Mouse (Mus musculus) midbrain, embryonic 12.5 days (tissue): ENCODE data around the gene Patj. TPM values are rescaled to one million over a fixed set of nuclear protein-coding genes. Genes with fewer than 3 reads are reported as not detected.
"Not testable (repeated sequence)": the region's sequence is repeated elsewhere in the genome, so short reads cannot be mapped to it uniquely, and the experiment has no call there.

Source experiments
- ATAC-seq: fragments of 200-750 bp; cut with Nextera tagmentation; 2 replicates; pipeline ENCODE4 v1.8.0; 2017; ENCODE audit warnings: low read depth, moderate TSS enrichment, moderate library complexity; ENCODE audit not compliant: low FRiP score
- H3K27ac ChIP-seq: fragments of 300-500 bp; sonication (generic); replicated peaks from 2 replicates; pipeline ENCODE4 v1.5.1; 2016; ENCODE audit warnings: mild to moderate bottlenecking
- H3K27me3 ChIP-seq: fragments of 300-500 bp; sonication (generic); 2 replicates; pipeline ENCODE4 v1.6.1; 2016; ENCODE audit warnings: mild to moderate bottlenecking
- H3K36me3 ChIP-seq: fragments of 300-500 bp; sonication (generic); 2 replicates; pipeline ENCODE4 v1.6.1; 2016
- H3K4me1 ChIP-seq: fragments of 300-500 bp; sonication (generic); 2 replicates; pipeline ENCODE4 v1.6.1; 2016
- H3K4me2 ChIP-seq: fragments of 300-500 bp; sonication (generic); replicated peaks from 2 replicates; pipeline ENCODE4 v1.6.1; 2016; ENCODE audit warnings: mild to moderate bottlenecking, moderate library complexity
- H3K4me3 ChIP-seq: fragments of 300-500 bp; sonication (generic); 2 replicates; pipeline ENCODE4 v1.5.1; 2016; ENCODE audit warnings: mild to moderate bottlenecking
- H3K9ac ChIP-seq: fragments of 300-500 bp; sonication (generic); replicated peaks from 2 replicates; pipeline ENCODE4 v1.6.1; 2016; ENCODE audit warnings: mild to moderate bottlenecking, moderate library complexity
- H3K9me3 ChIP-seq: fragments of 300-500 bp; sonication (generic); 2 replicates; pipeline ENCODE4 v1.6.1; 2016; ENCODE audit warnings: mild to moderate bottlenecking
- WGBS: fragments of 180-500 bp; shearing (Covaris S2); methylation state at CpG from one replicate; pipeline ENCODE4 v1.1.7; 2016; 5-methylcytosine and 5-hydroxymethylcytosine counted together
- polyA plus RNA-seq: library from polyadenylated mRNA; unstranded; fragments of >200 nt; fragmentation: Nextera tagmentation; extraction: Ambion mirVana; gene quantifications from 2 replicates; pipeline ENCODE4 v1.2.1, GENCODE M21; 2016

The Patj gene
- polyA plus RNA-seq, 1 experiment from 2014 or later: 8.5 TPM

DNA sequence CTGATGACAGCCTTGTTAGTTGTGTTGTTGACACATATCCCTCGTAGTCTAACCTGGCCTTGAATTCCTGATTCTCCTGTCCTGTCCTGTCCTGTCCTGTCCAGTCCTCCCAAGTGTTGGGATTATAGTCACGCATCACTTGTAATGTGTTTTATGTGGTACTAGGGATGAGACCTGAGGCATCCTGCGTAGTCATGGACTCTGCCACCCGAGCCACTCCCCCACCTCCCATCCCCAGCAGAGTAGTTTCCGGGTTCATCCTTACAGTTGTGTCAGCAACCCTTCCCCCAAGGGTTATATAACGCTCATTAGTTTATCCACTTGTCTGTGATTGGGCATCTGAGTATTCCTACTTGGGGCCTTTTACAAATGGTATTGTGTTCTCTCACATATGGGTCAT lies 8.8 kb downstream of the Patj start:
- ATAC-seq: no peak

DNA sequence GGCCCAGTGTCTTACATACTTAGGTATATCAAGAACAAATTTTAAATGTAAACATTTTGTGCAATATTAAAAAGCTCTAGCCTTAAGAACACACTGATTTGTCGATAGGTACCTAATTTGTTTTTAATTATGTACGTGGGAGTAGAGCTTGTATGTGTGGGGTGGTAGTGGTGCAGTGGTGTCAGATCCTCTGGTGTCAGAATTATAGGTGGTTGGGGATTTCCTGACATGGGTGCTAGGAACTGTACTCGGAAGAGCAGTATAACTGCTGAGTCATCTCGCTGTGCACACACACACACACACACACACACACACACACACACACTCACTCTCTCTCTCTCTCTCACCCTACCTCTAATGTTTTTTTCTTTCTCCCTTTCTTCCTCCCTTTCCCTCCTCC lies 12.9 kb downstream of the Patj start:
- Histone ChIP-seq H3K4me2 (no peak overlapping the region), H3K36me3 (no peaks in the 10 kb centered on the region), H3K4me1 (no peaks in the 10 kb centered on the region), H3K9me3 (no peaks in the 10 kb centered on the region), H3K4me3 (no peak overlapping the region), H3K27ac (no peak overlapping the region), H3K27me3 (no peaks in the 10 kb centered on the region), H3K9ac (no peak overlapping the region)
- ATAC-seq: no peak
- WGBS: 94% methylated on average over 4 of the region's 4 CpGs

More for the DNA sequence above, 8.8 kb downstream of the Patj start:
- no peak overlapping the region for H3K27ac ChIP-seq
- no peaks in the 10 kb centered on the region for H3K4me1 ChIP-seq
- WGBS: 91% methylated on average over 6 of the region's 6 CpGs
- H3K36me3 ChIP-seq: no peaks in the 10 kb centered on the region
- no peak overlapping the region for H3K4me2 ChIP-seq
- H3K9me3 ChIP-seq: no peaks in the 10 kb centered on the region
- H3K4me3 ChIP-seq: no peak overlapping the region
- no peak overlapping the region for H3K9ac ChIP-seq
- no peaks in the 10 kb centered on the region for H3K27me3 ChIP-seq

DNA sequence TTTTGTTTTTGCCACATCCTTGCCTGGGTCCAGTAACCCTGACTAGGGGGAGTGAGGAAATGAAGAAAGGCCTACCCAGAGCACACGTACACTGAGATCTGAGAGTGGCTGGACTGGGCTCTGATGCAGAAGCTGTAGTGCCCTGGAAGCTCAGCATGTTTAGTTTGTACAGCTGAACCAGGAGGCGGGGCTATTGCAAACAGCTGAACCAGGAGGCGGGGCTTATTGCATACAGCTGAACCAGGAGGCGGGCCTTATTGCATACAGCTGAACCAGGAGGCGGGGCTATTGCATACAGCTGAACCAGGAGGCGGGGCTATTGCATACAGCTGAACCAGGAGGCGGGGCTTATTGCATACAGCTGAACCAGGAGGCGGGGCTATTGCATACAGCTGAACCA lies 19.6 kb downstream of the Patj start:
- not testable (repeated sequence) for H3K4me3 ChIP-seq, H3K36me3 ChIP-seq, H3K4me2 ChIP-seq, ATAC-seq, H3K4me1 ChIP-seq, H3K9me3 ChIP-seq, H3K27ac ChIP-seq, H3K27me3 ChIP-seq, H3K9ac ChIP-seq
- WGBS: 95% methylated on average over 8 of the region's 8 CpGs

DNA sequence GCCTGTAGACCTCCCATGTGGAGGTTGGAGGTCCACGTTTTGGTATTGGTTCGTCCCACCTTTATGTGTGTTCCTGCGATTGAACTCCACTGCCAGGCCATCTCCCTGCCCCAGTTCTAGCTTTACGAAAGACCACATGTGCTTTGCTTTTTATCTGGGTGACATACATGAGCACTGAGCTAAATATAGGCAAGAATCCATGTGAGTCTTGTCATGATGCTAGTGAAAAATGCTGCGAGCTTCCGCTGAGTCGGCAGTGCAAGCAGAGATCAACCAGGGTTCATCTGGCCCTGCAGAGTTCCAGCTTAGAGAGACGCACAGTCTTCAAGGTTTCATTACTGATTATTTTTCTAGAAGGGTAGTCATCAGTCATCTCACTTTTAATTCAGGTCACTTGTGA lies 32.8 kb downstream of the Patj start:
- Histone ChIP-seq H3K4me1 (no peaks in the 10 kb centered on the region), H3K9ac (no peak overlapping the region), H3K27ac (no peak overlapping the region), H3K36me3 (no peaks in the 10 kb centered on the region), H3K4me3 (no peak overlapping the region), H3K4me2 (no peak overlapping the region), H3K27me3 (no peaks in the 10 kb centered on the region), H3K9me3 (no peaks in the 10 kb centered on the region)
- 87% methylated on average over 8 of the region's 8 CpGs for WGBS
- ATAC-seq: no peak

DNA sequence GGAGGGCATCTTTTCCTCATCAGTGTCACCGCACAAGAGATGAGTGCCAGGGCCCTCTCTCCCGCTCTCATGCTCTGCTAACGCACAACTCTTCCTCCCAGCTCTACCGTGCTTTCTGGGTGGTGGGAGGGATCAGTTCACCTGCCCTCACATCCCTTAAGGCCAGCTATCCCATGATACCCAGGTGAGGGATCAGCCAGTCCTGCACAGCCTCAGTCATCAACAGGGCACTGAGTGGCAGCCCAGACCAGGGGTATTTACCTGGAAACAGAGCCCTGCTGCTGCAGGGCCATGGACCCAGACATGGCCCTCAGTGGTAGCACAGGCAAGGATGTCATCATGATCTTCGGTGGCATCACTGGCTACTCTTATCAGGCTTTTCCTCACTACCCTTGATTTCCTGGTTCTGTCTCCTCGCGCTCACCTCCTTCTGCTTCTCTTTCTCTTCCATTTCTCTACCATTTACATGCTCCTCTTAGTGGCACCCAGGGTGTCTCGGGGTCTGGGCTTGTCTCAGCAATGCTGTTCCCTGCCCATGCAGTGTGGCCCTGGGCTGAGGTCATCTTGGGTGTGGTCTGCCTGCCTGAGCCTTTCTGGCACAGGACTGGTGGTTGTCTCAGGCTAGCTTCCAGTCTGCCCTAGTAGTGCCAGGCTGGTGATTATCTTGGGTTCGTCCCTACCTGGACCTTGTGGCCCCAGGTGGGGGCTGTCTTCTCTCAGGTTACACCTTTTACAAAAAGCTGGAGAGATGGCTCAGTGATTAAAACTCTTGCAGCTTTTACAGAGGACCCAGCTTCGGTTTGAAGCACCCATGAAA lies 40.3 kb downstream of the Patj start:
- ATAC-seq: no peak
- Histone ChIP-seq H3K27me3 (no peaks in the 10 kb centered on the region), H3K36me3 (no peaks in the 10 kb centered on the region), H3K4me3 (no peak overlapping the region), H3K9me3 (no peaks in the 10 kb centered on the region), H3K9ac (no peak overlapping the region), H3K4me1 (0 out of 2 replicates have a peak, but pooled peaks cover 7% of the 10 kb centered on the region), H3K27ac (no peak overlapping the region), H3K4me2 (no peak overlapping the region)
- 92% methylated on average over 10 of the region's 10 CpGs for WGBS

DNA sequence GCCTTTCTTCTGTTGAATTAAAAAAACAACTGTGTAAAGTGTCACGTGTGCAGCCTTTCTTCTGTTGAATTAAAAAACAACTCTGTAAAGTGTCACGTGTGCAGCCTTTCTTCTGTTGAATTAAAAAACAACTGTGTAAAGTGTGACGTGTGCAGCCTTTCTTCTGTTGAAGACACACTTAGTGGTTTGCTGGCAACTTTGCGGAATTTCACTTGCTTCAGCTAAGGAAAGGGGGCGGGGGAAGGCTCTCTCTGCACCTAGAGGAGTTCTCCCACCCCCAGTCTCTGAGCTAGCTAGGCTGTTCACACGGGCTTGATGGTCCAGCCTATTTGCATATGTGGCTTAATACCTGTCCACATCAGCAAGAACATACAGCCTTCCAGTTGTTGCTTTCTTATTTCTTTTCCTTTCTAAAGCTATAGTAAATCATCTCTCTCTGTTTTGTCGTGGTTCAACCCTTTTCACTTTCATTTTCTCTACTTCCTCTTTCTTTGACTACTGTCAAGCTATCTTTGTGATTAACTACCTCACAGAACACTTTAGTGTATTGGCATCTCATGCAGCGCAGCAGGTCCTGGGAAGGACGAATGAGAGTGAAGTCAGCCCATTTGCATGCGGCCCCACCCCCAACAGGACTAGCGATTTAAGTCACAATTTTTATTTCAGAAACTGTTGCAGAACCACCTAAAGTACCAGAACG lies 41.2 kb downstream of the Patj start:
- no peak for ATAC-seq

DNA sequence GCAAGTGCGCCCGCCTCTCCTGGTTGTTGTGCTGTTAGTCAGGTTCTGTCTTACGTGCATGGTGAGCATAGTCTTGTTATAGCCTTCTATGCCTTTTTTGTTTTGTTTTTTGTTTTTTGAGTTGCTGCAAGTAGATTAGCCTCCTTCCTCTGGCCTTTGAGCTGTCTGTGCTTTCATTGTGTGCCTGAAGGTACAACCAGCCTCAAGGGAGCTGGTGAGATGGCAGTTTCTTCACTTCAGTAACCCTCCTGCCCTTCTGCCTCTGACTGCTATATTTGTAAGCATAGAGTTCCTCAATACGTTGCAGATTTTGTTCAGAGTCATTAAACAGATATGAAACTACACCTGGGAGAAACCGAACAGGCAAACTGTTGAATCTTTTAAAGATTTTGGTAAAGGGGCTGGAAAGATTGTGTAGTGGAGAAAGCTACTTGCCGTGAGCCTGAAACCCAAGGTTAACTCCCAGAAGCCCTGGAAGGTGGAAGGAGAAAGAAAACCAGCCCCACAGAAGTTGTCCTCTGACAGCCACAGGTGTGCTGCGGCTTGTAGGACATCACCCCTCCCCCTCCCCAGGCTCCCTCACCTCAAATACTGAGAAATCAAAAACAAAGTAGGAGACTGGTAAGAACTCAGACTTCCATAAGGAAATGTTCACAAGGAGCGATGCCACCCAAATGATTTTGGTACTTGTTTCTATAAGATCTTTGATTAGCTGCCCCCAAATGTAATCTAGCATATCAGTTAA lies 43.8 kb downstream of the Patj start:
- Histone ChIP-seq H3K27ac (no peak overlapping the region), H3K36me3 (no peaks in the 10 kb centered on the region), H3K4me1 (0 out of 2 replicates have a peak, but pooled peaks cover 7% of the 10 kb centered on the region), H3K4me2 (no peak overlapping the region), H3K9me3 (no peaks in the 10 kb centered on the region), H3K9ac (no peak overlapping the region), H3K27me3 (no peaks in the 10 kb centered on the region), H3K4me3 (no peak overlapping the region)
- 83% methylated on average over 8 of the region's 8 CpGs for WGBS
- ATAC-seq: no peak

More for the DNA sequence above, 41.2 kb downstream of the Patj start:
- no peak overlapping the region for H3K27ac ChIP-seq
- no peak overlapping the region for H3K4me3 ChIP-seq
- H3K4me2 ChIP-seq: no peak overlapping the region
- H3K36me3 ChIP-seq: no peaks in the 10 kb centered on the region
- H3K9ac ChIP-seq: no peak overlapping the region
- H3K4me1 ChIP-seq: 0 out of 2 replicates have a peak, but pooled peaks cover 7% of the 10 kb centered on the region
- H3K27me3 ChIP-seq: no peaks in the 10 kb centered on the region
- WGBS: 78% methylated on average over 12 of the region's 12 CpGs
- H3K9me3 ChIP-seq: no peaks in the 10 kb centered on the region

DNA sequence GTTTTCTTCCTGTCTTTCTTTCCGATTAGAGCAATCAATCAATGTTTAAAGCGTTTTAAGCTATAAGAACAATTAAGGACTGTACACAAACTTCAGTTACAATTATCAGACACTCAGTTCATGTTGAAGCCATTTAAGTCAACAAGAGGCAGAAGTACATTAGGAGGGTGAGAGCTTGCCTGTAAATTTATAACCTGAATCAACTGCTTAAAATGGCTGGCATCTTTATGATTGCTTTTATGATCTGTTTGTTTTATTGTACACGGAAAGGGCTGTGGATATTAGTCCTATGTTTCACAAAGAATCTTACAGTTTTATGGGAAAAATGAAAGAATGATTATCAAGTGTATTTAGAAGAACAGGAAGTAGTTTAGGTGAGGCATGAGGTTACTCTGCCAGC lies 45.7 kb downstream of the Patj start:
- no peak for ATAC-seq
- Histone ChIP-seq H3K27me3 (no peaks in the 10 kb centered on the region), H3K9me3 (no peaks in the 10 kb centered on the region), H3K4me1 (0 out of 2 replicates have a peak, but pooled peaks cover 7% of the 10 kb centered on the region), H3K4me3 (no peak overlapping the region), H3K9ac (no peak overlapping the region), H3K27ac (no peak overlapping the region), H3K4me2 (no peak overlapping the region), H3K36me3 (no peaks in the 10 kb centered on the region)
- WGBS: 87% methylated on average over 3 of the region's 3 CpGs

DNA sequence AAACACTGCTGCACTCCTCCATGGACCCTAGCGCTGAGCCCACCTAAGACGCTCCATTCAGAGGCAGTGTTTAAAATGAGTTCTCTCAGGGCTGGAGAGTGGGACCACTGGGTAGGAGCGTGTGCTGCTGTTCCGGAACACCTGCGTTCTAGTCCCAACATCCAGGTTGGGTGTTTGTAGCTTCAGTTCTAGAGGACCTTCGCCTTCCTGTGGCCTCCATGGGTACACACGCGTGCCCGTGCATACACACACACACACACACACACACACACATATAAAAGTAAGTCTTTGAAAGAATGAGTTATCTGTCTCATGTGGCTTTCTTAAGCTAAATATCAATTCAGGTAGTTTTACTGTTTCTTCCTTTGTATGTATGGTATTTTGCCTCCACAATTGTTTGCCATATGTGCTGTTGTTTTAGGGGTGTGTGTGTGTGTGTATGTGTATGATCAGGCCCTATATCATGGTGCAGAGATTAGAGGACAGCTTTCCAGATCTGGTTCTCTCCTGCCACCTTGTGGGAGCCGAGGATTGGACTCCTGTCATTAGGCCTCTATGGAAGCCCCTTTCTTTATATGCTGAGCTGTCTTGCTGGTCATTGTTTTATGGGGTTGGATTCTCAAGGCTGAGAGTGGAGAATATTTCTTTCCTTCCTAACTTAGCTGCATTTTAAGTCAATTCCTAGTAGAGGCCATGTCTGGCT lies 49.0 kb downstream of the Patj start:
- WGBS: 85% methylated on average over 10 of the region's 10 CpGs
- H3K4me2 ChIP-seq: no peak overlapping the region
- no peaks in the 10 kb centered on the region for H3K9me3 ChIP-seq
- ATAC-seq: peak; percentile 82
- H3K27me3 ChIP-seq: no peaks in the 10 kb centered on the region
- no peak overlapping the region for H3K27ac ChIP-seq
- no peak overlapping the region for H3K4me3 ChIP-seq
- H3K9ac ChIP-seq: no peak overlapping the region
- H3K4me1 ChIP-seq: 0 out of 2 replicates have a peak, but pooled peaks cover 4% of the 10 kb centered on the region
- no peaks in the 10 kb centered on the region for H3K36me3 ChIP-seq

DNA sequence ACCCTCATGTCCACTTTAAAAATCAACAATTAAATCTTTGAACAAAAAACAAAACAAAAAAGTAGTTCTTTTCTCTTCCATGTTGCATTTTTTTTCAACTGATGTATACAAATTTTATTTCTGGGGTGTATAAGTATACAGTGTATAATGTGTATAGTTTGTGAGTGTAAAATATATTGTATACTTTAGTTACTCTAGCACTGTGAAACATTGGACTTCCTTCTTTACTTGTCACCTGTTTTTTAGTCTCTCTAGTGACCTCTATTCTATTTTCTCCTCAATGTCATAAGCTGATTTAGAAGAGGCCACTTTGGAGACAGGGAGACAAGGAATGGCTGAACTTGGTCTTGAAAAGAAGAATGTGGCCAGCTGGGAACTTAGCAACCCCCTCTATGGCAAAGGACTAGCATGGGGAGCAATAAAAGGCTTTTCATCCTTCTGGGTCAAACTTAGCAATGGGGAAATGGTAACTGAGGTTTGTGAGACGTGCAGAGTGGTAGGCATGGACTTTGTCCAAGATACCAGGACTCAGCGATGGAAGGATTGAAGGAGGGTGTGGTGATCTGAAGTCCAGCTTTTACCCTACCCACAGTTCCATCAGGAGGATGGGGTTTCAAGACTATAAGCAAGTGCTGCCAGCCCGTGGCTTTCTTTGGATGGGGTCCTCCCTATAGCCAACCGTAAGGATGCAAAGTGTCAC lies 54.1 kb downstream of the Patj start:
- no peaks in the 10 kb centered on the region for H3K27me3 ChIP-seq
- WGBS: 86% methylated on average over 4 of the region's 4 CpGs
- H3K4me3 ChIP-seq: no peak overlapping the region
- no peak overlapping the region for H3K9ac ChIP-seq
- H3K27ac ChIP-seq: no peak overlapping the region
- H3K4me2 ChIP-seq: no peak overlapping the region
- no peaks in the 10 kb centered on the region for H3K9me3 ChIP-seq
- no peak for ATAC-seq
- no peaks in the 10 kb centered on the region for H3K36me3 ChIP-seq
- H3K4me1 ChIP-seq: no peaks in the 10 kb centered on the region

DNA sequence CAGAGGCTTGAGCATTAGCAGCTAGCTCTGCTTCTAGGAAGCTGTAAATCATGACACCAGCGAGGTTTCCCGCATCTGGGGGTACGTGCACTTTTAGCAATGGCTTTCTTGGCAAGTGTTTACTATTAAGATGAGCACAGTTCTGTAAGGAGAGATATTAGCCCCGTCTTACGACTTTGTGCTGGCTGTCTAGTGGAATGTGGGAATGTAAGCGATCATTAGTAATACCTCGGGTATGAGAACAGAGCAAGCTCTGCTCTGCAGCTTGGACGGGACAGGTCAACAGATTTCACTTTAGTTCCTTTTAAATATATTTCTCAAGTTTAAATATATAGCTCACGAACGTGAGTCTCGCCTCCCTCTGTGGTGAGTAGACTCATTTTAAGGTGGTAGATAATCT lies 54.7 kb downstream of the Patj start:
- Histone ChIP-seq H3K27ac (no peak overlapping the region), H3K36me3 (no peaks in the 10 kb centered on the region), H3K4me2 (no peak overlapping the region), H3K27me3 (no peaks in the 10 kb centered on the region), H3K4me1 (no peaks in the 10 kb centered on the region), H3K4me3 (no peak overlapping the region), H3K9ac (no peak overlapping the region), H3K9me3 (no peaks in the 10 kb centered on the region)
- WGBS: 93% methylated on average over 11 of the region's 11 CpGs
- ATAC-seq: no peak
